Mouse (Mus musculus): ENCODE measurements around the gene Psmg1. TPM values are rescaled to one million over a fixed set of nuclear protein-coding genes. Genes with fewer than 3 reads are reported as not detected.

Psmg1 gene
- polyA plus RNA-seq (2015; fragmentation: Nextera tagmentation; extraction: Ambion mirVana): 37.1 and 46.8 TPM in 2 replicates

GRCm38 (mm10) chr16:95990462-95991121 is at the start of gene Psmg1:
Gene Psmg1 (minus strand): TSS chr16:95990960.

Small RNAs within 50 kb of the gene (microRNA-seq; reads per million reads assigned to microRNA genes)
- gene Gm27833: 0 reads per million in 2 experiments

Other genes with a start within 250 kb of the Psmg1 start
- gene Brwd1, start 91.6 kb upstream of the Psmg1 start, polyA plus RNA-seq (2015; fragmentation: Nextera tagmentation; extraction: Ambion mirVana): 48.8 and 51.7 TPM in 2 replicates
- 179 and 276 TPM in 2 replicates for gene Hmgn1, start 136.8 kb upstream of the Psmg1 start, polyA plus RNA-seq (2015; fragmentation: Nextera tagmentation; extraction: Ambion mirVana)
- gene Wrb, start 154.4 kb upstream of the Psmg1 start, polyA plus RNA-seq (2015; fragmentation: Nextera tagmentation; extraction: Ambion mirVana): 20.1 and 22.4 TPM in 2 replicates
- 1.7 and 2.1 TPM in 2 replicates for gene Lca5l, start 201.3 kb upstream of the Psmg1 start, polyA plus RNA-seq (2015; fragmentation: Nextera tagmentation; extraction: Ambion mirVana)
- 513 and 524 TPM in 2 replicates for gene Sh3bgr, start 209.5 kb upstream of the Psmg1 start, polyA plus RNA-seq (2015; fragmentation: Nextera tagmentation; extraction: Ambion mirVana)
- 0.12 TPM in 1 of 2 replicates, not detected in the other for gene B3galt5, start 244.8 kb upstream of the Psmg1 start, polyA plus RNA-seq (2015; fragmentation: Nextera tagmentation; extraction: Ambion mirVana)